Mouse (Mus musculus): Measurements from ENCODE around the gene Thy1. TPM values are rescaled to one million over a fixed set of nuclear protein-coding genes. Genes with fewer than 3 reads are reported as not detected.

Thy1 gene
- total and polyA plus RNA-seq, 2 experiments: 0.46 to 3.2 TPM

GRCm38 (mm10) chr9:44016304-44016703, 26.9 kb upstream of the Thy1 start:
- Histone ChIP-seq H3K36me3 (ENCODE audit: control insufficient read depth, insufficient read depth, low read length) (no peaks in the 10 kb centered on the region), H3K27ac (replicated peaks; ENCODE audit: insufficient read depth, low read depth, low read length) (no peak overlapping the region), H3K4me3 (ENCODE audit: insufficient read depth, low read depth, low read length) (no peak overlapping the region), H3K27me3 (ENCODE audit: control insufficient read depth, insufficient read depth, low read length) (no peaks in the 10 kb centered on the region), H3K4me1 (ENCODE audit: control insufficient read depth, insufficient read depth, low read length) (no peaks in the 10 kb centered on the region), H3K79me2 (ENCODE audit: control insufficient read depth, insufficient read depth, low read length) (no peaks in the 10 kb centered on the region), H3K9ac (ENCODE audit: low read depth, low read length) (no peak overlapping the region)
- TF ChIP-seq POLR2A (IDR thresholded peaks at IDR 0.05; ENCODE audit: extremely low read depth, insufficient read depth, low read length): no peak
- TF ChIP-seq CTCF (IDR thresholded peaks at IDR 0.05; ENCODE audit: low read depth, low read length): no peak
- no peak for DNase-seq (ENCODE audit: extremely low read depth, low read depth, low spot score)
- 90% methylated on average over 5 of the region's 5 CpGs for WGBS

- 76% methylated on average over 5 of the region's 5 CpGs for WGBS
- no peak overlapping the region for H3K9ac ChIP-seq (ENCODE audit: low read depth, low read length)
- TF ChIP-seq POLR2A (IDR thresholded peaks at IDR 0.05; ENCODE audit: extremely low read depth, insufficient read depth, low read length) (no peak), CTCF (IDR thresholded peaks at IDR 0.05; ENCODE audit: low read depth, low read length) (no peak)
- H3K79me2 ChIP-seq (ENCODE audit: control insufficient read depth, insufficient read depth, low read length): no peaks in the 10 kb centered on the region
- H3K27ac ChIP-seq (replicated peaks; ENCODE audit: insufficient read depth, low read depth, low read length): no peak overlapping the region
- H3K4me3 ChIP-seq (ENCODE audit: insufficient read depth, low read depth, low read length): no peak overlapping the region
- no peak for DNase-seq (ENCODE audit: extremely low read depth, low read depth, low spot score)
- no peaks in the 10 kb centered on the region for H3K36me3 ChIP-seq (ENCODE audit: control insufficient read depth, insufficient read depth, low read length)
- H3K27me3 ChIP-seq (ENCODE audit: control insufficient read depth, insufficient read depth, low read length): no peaks in the 10 kb centered on the region
- H3K4me1 ChIP-seq (ENCODE audit: control insufficient read depth, insufficient read depth, low read length): no peaks in the 10 kb centered on the region
Observed at GRCm38 (mm10) chr9:44017846-44018245, 25.3 kb upstream of the Thy1 start.

GRCm38 (mm10) chr9:44020001-44020400, 23.2 kb upstream of the Thy1 start:
- Histone ChIP-seq H3K4me3 (ENCODE audit: insufficient read depth, low read depth, low read length) (no peak overlapping the region), H3K9ac (ENCODE audit: low read depth, low read length) (no peak overlapping the region), H3K36me3 (ENCODE audit: control insufficient read depth, insufficient read depth, low read length) (no peaks in the 10 kb centered on the region), H3K27ac (replicated peaks; ENCODE audit: insufficient read depth, low read depth, low read length) (no peak overlapping the region), H3K27me3 (ENCODE audit: control insufficient read depth, insufficient read depth, low read length) (no peaks in the 10 kb centered on the region), H3K4me1 (ENCODE audit: control insufficient read depth, insufficient read depth, low read length) (no peaks in the 10 kb centered on the region), H3K79me2 (ENCODE audit: control insufficient read depth, insufficient read depth, low read length) (no peaks in the 10 kb centered on the region)
- WGBS: 76% methylated on average over 7 of the region's 7 CpGs
- DNase-seq (ENCODE audit: extremely low read depth, low read depth, low spot score): no peak
- TF ChIP-seq POLR2A (IDR thresholded peaks at IDR 0.05; ENCODE audit: extremely low read depth, insufficient read depth, low read length) (no peak), CTCF (IDR thresholded peaks at IDR 0.05; ENCODE audit: low read depth, low read length) (no peak)

- no peak overlapping the region for H3K4me3 ChIP-seq (ENCODE audit: insufficient read depth, low read depth, low read length)
- H3K27me3 ChIP-seq (ENCODE audit: control insufficient read depth, insufficient read depth, low read length): no peaks in the 10 kb centered on the region
- peak; percentile 7 for DNase-seq (ENCODE audit: extremely low read depth, low read depth, low spot score)
- no peaks in the 10 kb centered on the region for H3K36me3 ChIP-seq (ENCODE audit: control insufficient read depth, insufficient read depth, low read length)
- no peak overlapping the region for H3K27ac ChIP-seq (replicated peaks; ENCODE audit: insufficient read depth, low read depth, low read length)
- 78% methylated on average over 8 of the region's 8 CpGs for WGBS
- H3K4me1 ChIP-seq (ENCODE audit: control insufficient read depth, insufficient read depth, low read length): no peaks in the 10 kb centered on the region
- no peak overlapping the region for H3K9ac ChIP-seq (ENCODE audit: low read depth, low read length)
- no peak for TF ChIP-seq POLR2A (IDR thresholded peaks at IDR 0.05; ENCODE audit: extremely low read depth, insufficient read depth, low read length)
- TF ChIP-seq CTCF (IDR thresholded peaks at IDR 0.05; ENCODE audit: low read depth, low read length): no peak
- H3K79me2 ChIP-seq (ENCODE audit: control insufficient read depth, insufficient read depth, low read length): no peaks in the 10 kb centered on the region
Observed at GRCm38 (mm10) chr9:44022100-44022847, 20.9 kb upstream of the Thy1 start.

- TF ChIP-seq CTCF (IDR thresholded peaks at IDR 0.05; ENCODE audit: low read depth, low read length) (no peak), POLR2A (IDR thresholded peaks at IDR 0.05; ENCODE audit: extremely low read depth, insufficient read depth, low read length) (no peak)
- H3K27me3 ChIP-seq (ENCODE audit: control insufficient read depth, insufficient read depth, low read length): no peaks in the 10 kb centered on the region
- DNase-seq (ENCODE audit: extremely low read depth, low read depth, low spot score): no peak
- H3K9ac ChIP-seq (ENCODE audit: low read depth, low read length): no peak overlapping the region
- H3K4me3 ChIP-seq (ENCODE audit: insufficient read depth, low read depth, low read length): no peak overlapping the region
- H3K27ac ChIP-seq (replicated peaks; ENCODE audit: insufficient read depth, low read depth, low read length): no peak overlapping the region
- no peaks in the 10 kb centered on the region for H3K4me1 ChIP-seq (ENCODE audit: control insufficient read depth, insufficient read depth, low read length)
- WGBS: 78% methylated on average over 3 of the region's 3 CpGs
- H3K79me2 ChIP-seq (ENCODE audit: control insufficient read depth, insufficient read depth, low read length): no peaks in the 10 kb centered on the region
- no peaks in the 10 kb centered on the region for H3K36me3 ChIP-seq (ENCODE audit: control insufficient read depth, insufficient read depth, low read length)
Observed at GRCm38 (mm10) chr9:44024096-44024495, 19.1 kb upstream of the Thy1 start.

GRCm38 (mm10) chr9:44029580-44030236, 13.5 kb upstream of the Thy1 start:
- TF ChIP-seq CTCF (IDR thresholded peaks at IDR 0.05; ENCODE audit: low read depth, low read length) (no peak), POLR2A (IDR thresholded peaks at IDR 0.05; ENCODE audit: extremely low read depth, insufficient read depth, low read length) (no peak)
- Histone ChIP-seq H3K4me1 (ENCODE audit: control insufficient read depth, insufficient read depth, low read length) (no peaks in the 10 kb centered on the region), H3K36me3 (ENCODE audit: control insufficient read depth, insufficient read depth, low read length) (no peaks in the 10 kb centered on the region), H3K4me3 (ENCODE audit: insufficient read depth, low read depth, low read length) (no peak overlapping the region), H3K79me2 (ENCODE audit: control insufficient read depth, insufficient read depth, low read length) (no peaks in the 10 kb centered on the region), H3K27ac (replicated peaks; ENCODE audit: insufficient read depth, low read depth, low read length) (no peak overlapping the region), H3K27me3 (ENCODE audit: control insufficient read depth, insufficient read depth, low read length) (no peaks in the 10 kb centered on the region), H3K9ac (ENCODE audit: low read depth, low read length) (no peak overlapping the region)
- DNase-seq (ENCODE audit: extremely low read depth, low read depth, low spot score): no peak
- WGBS: 58% methylated on average over 5 of the region's 5 CpGs
